Mouse (Mus musculus) lung, postnatal 0 days (tissue): ENCODE measurements around the gene Ablim1. TPM values are rescaled to one million over a fixed set of nuclear protein-coding genes. Genes with fewer than 3 reads are reported as not detected.

ENCODE experiments used
- ATAC-seq: fragments of 200-750 bp; cut with Nextera tagmentation; 2 replicates; pipeline ENCODE4 v1.8.0; 2017; ENCODE audit warnings: moderate library complexity
- DNase-seq: peaks from one replicate; pipeline ENCODE4 v3.0.0-alpha.2; 2016; ENCODE audit warnings: low spot score
- H3K27ac ChIP-seq: fragments of 300-500 bp; sonication (generic); 2 replicates; pipeline ENCODE4 v1.5.1; 2014; ENCODE audit warnings: antibody characterized with exemption, mild to moderate bottlenecking, low read length, mixed read lengths
- H3K27me3 ChIP-seq: fragments of 300-500 bp; sonication (generic); replicated peaks from 2 replicates; pipeline ENCODE4 v1.6.1; 2014; ENCODE audit warnings: low read length, mixed read lengths; ENCODE audit not compliant: insufficient read depth
- H3K36me3 ChIP-seq: fragments of 300-500 bp; sonication (generic); 2 replicates; pipeline ENCODE4 v1.6.1; 2014; ENCODE audit warnings: low read length, mixed read lengths; ENCODE audit not compliant: insufficient read depth
- H3K4me1 ChIP-seq: fragments of 300-500 bp; sonication (generic); 2 replicates; pipeline ENCODE4 v1.6.1; 2014; ENCODE audit warnings: antibody characterized with exemption, low read depth, low read length, mixed read lengths; ENCODE audit not compliant: insufficient read depth
- H3K4me2 ChIP-seq: fragments of 300-500 bp; sonication (generic); replicated peaks from 2 replicates; pipeline ENCODE4 v1.6.1; 2014; ENCODE audit warnings: low read depth, mild to moderate bottlenecking, low read length, moderate library complexity, mixed read lengths
- H3K4me3 ChIP-seq: fragments of 300-500 bp; sonication (generic); 2 replicates; pipeline ENCODE4 v1.5.1; 2014; ENCODE audit warnings: low read depth, low read length
- H3K9ac ChIP-seq: fragments of 300-500 bp; sonication (generic); replicated peaks from 2 replicates; pipeline ENCODE4 v1.6.1; 2014; ENCODE audit warnings: low read depth, mild to moderate bottlenecking
- H3K9me3 ChIP-seq: fragments of 300-500 bp; sonication (generic); 2 replicates; pipeline ENCODE4 v1.6.1; 2016; ENCODE audit warnings: low read length, mixed read lengths
- CTCF ChIP-seq: IDR thresholded peaks from 2 replicates; pipeline ENCODE4 v1.5.1; 2016; ENCODE audit warnings: antibody characterized with exemption, mild to moderate bottlenecking
- EP300 ChIP-seq: IDR thresholded peaks from 2 replicates; pipeline ENCODE4 v1.6.1; 2016; ENCODE audit warnings: antibody characterized with exemption, mild to moderate bottlenecking, control low read depth
- WGBS: fragments of 180-500 bp; shearing (Covaris S2); extraction: QIAGEN DNeasy Blood & Tissue Kit; methylation state at CpG from one replicate; pipeline ENCODE4 v1.1.7; 2014; 5-methylcytosine and 5-hydroxymethylcytosine counted together
- polyA plus RNA-seq: library from polyadenylated mRNA; unstranded; fragments of >200 nt; fragmentation: Nextera tagmentation; extraction: Ambion mirVana; gene quantifications from 2 replicates; pipeline ENCODE4 v1.2.1, GENCODE M21; 2015

Ablim1 gene
- polyA plus RNA-seq, 1 experiment from 2014 or later, result 50.1 TPM

DNA sequence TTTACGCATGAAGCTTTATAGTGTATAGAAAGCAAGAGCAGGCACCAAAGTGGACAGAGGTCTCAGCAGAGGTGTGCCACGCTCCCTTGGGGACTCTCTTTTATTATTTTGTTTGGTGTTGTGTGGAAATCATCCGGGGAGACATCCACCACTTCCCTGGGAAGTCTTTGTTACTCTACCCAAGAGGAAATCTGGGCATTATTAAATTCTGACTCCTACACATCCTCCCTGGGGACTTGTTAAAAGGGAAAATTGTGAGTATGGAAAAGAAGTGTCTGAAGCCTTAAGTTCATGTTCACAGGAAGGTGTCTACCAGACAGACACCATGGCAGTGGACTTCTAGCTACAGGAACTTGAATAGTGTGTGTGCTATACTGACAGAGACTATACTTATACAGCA, 31.4 kb downstream of the Ablim1 start:
- H3K9me3 ChIP-seq, result no peaks in the 10 kb centered on the region
- H3K4me1 ChIP-seq, result peaks cover 3% of the 10 kb centered on the region; the same call in 1 of the 2 replicates
- no peak overlapping the region for H3K27ac ChIP-seq
- H3K4me3 ChIP-seq, result no peak overlapping the region
- DNase-seq (no peak), ATAC-seq (no peak)
- H3K36me3 ChIP-seq, result no peaks in the 10 kb centered on the region
- H3K9ac ChIP-seq, result no peak overlapping the region
- TF ChIP-seq EP300 (no peak), CTCF (no peak)
- no peak overlapping the region for H3K4me2 ChIP-seq
- 54% methylated on average over 3 of the region's 3 CpGs for WGBS
- no peaks in the 10 kb centered on the region for H3K27me3 ChIP-seq

GRCm38 (mm10) chr19:57282642-57283041, 32.1 kb downstream of the Ablim1 start:
- Histone ChIP-seq H3K27ac (no peak overlapping the region), H3K4me3 (no peak overlapping the region), H3K27me3 (no peaks in the 10 kb centered on the region), H3K36me3 (no peaks in the 10 kb centered on the region), H3K4me1 (peaks cover 10% of the 10 kb centered on the region; the same call in 1 of the 2 replicates), H3K9me3 (no peaks in the 10 kb centered on the region), H3K9ac (no peak overlapping the region), H3K4me2 (no peak overlapping the region)
- no peak for DNase-seq
- ATAC-seq, result no peak
- whole genome bisulfite sequencing, result 34% methylated on average over 5 of the region's 5 CpGs
- TF ChIP-seq EP300 (no peak), CTCF (no peak)

- DNase-seq (no peak), ATAC-seq (no peak)
- Histone ChIP-seq H3K27me3 (no peaks in the 10 kb centered on the region), H3K27ac (no peak overlapping the region), H3K36me3 (no peaks in the 10 kb centered on the region), H3K4me2 (no peak overlapping the region), H3K4me1 (peaks cover 15% of the 10 kb centered on the region; the same call in 1 of the 2 replicates), H3K9me3 (no peaks in the 10 kb centered on the region), H3K9ac (no peak overlapping the region), H3K4me3 (no peak overlapping the region)
- TF ChIP-seq CTCF (no peak), EP300 (no peak)
- WGBS, result 86% methylated on average over 4 of the region's 4 CpGs
These were observed 35.1 kb downstream of the Ablim1 start for GRCm38 (mm10) chr19:57279666-57280065.

- H3K4me2 ChIP-seq, result no peak overlapping the region
- H3K27me3 ChIP-seq, result no peaks in the 10 kb centered on the region
- H3K4me3 ChIP-seq, result no peak overlapping the region
- H3K9ac ChIP-seq, result no peak overlapping the region
- DNase-seq (no peak), ATAC-seq (no peak)
- 77% methylated on average over 8 of the region's 8 CpGs for WGBS
- no peak for TF ChIP-seq EP300
- TF ChIP-seq CTCF, result no peak
- no peak overlapping the region for H3K27ac ChIP-seq
- no peaks in the 10 kb centered on the region for H3K36me3 ChIP-seq
- peaks cover 23% of the 10 kb centered on the region; the same call in 1 of the 2 replicates for H3K4me1 ChIP-seq
- H3K9me3 ChIP-seq, result no peaks in the 10 kb centered on the region
These were observed 36.5 kb downstream of the Ablim1 start for GRCm38 (mm10) chr19:57278263-57278662.

GRCm38 (mm10) chr19:57277010-57277409, 37.7 kb downstream of the Ablim1 start:
- TF ChIP-seq CTCF (no peak), EP300 (no peak)
- Histone ChIP-seq H3K36me3 (no peaks in the 10 kb centered on the region), H3K4me1 (peaks cover 20% of the 10 kb centered on the region; the same call in 1 of the 2 replicates), H3K4me3 (no peak overlapping the region), H3K9me3 (no peaks in the 10 kb centered on the region), H3K4me2 (no peak overlapping the region), H3K27ac (no peak overlapping the region), H3K27me3 (no peaks in the 10 kb centered on the region), H3K9ac (no peak overlapping the region)
- no peak for DNase-seq
- ATAC-seq, result no peak
- WGBS, result 76% methylated on average over 6 of the region's 6 CpGs

- no peak for TF ChIP-seq EP300
- TF ChIP-seq CTCF, result no peak
- 18% methylated on average over 15 of the region's 15 CpGs for WGBS
- H3K4me3 ChIP-seq, result no peak overlapping the region
- peaks cover 20% of the 10 kb centered on the region; the same call in 1 of the 2 replicates for H3K4me1 ChIP-seq
- H3K9ac ChIP-seq, result no peak overlapping the region
- peak overlapping the region; percentile 25 for H3K4me2 ChIP-seq
- H3K27me3 ChIP-seq, result no peaks in the 10 kb centered on the region
- peak; percentile 75 for DNase-seq
- ATAC-seq, result peak; percentile 28
- no peaks in the 10 kb centered on the region for H3K9me3 ChIP-seq
- peak overlapping the region; percentile 38; the same call in 1 of the 2 replicates for H3K27ac ChIP-seq
- no peaks in the 10 kb centered on the region for H3K36me3 ChIP-seq
These were observed 39.4 kb downstream of the Ablim1 start for GRCm38 (mm10) chr19:57275166-57275953.
